Mouse (Mus musculus): ENCODE measurements around the gene Mindy1. TPM values are rescaled to one million over a fixed set of nuclear protein-coding genes. Genes with fewer than 3 reads are reported as not detected.

Mindy1 gene
- total and polyA plus RNA-seq, 3 experiments = 5.0 to 14.4 (median 5.4) TPM

GRCm38 (mm10) chr3:95298018-95298417 is 16.9 kb downstream of the Mindy1 start:
- peaks cover 0 to 16% of the 10 kb centered on the region in 2 experiments; a peak in 3 of 4 replicates for H3K4me1 ChIP-seq (ENCODE audit: control insufficient read depth in 1 of 2, insufficient read depth in 2 of 2)
- in situ Hi-C loops (cut with MboI; ENCODE audit: low pct_ligation_motif_present, low pct_unique_long_range_greater_than_20kb, low sequenced_read_pairs) = no loop called here
- no peaks in the 10 kb centered on the region for H3K27me3 ChIP-seq (replicated peaks)
- TF ChIP-seq ETS1 (conservative IDR thresholded peaks at IDR 0.05; ENCODE audit: low read depth, low read length) (no peak), SMC3 (IDR thresholded peaks at IDR 0.05; ENCODE audit: low read depth, low read length) (no peak), RAD21 (IDR thresholded peaks at IDR 0.05; ENCODE audit: low read depth, low read length) (no peak), POLR2A (IDR thresholded peaks at IDR 0.05; ENCODE audit: low read depth, low read length) (no peak), RCOR1 (conservative IDR thresholded peaks at IDR 0.05; ENCODE audit: low read depth, low read length) (no peak), ZMIZ1 (IDR thresholded peaks at IDR 0.05; ENCODE audit: low read depth, low read length) (no peak), USF2 (conservative IDR thresholded peaks at IDR 0.05; ENCODE audit: low read depth, low read length) (no peak), ZNF384 (IDR thresholded peaks at IDR 0.05; ENCODE audit: low read depth, low read length) (no peak), ZKSCAN1 (IDR thresholded peaks at IDR 0.05; ENCODE audit: borderline replicate concordance, low read depth, low read length) (no peak), MAX (IDR thresholded peaks at IDR 0.05; ENCODE audit: low read length) (no peak), USF1 (IDR thresholded peaks at IDR 0.05; ENCODE audit: low read depth, low read length) (no peak), GABPA (IDR thresholded peaks at IDR 0.05; ENCODE audit: insufficient replicate concordance, low read depth, low read length) (no peak), MAZ (IDR thresholded peaks at IDR 0.05; ENCODE audit: low read depth, low read length) (no peak), NELFE (IDR thresholded peaks at IDR 0.05; ENCODE audit: low read depth, low read length) (no peak), TCF12 (IDR thresholded peaks at IDR 0.05; ENCODE audit: low read depth, low read length) (no peak), JUN (IDR thresholded peaks at IDR 0.05; ENCODE audit: insufficient read depth, low read depth, low read length) (no peak), HCFC1 (IDR thresholded peaks at IDR 0.05; ENCODE audit: low read depth, low read length) (no peak), TBP (conservative IDR thresholded peaks at IDR 0.05; ENCODE audit: low read depth, low read length) (no peak), MEF2A (IDR thresholded peaks at IDR 0.05; ENCODE audit: borderline replicate concordance, low read depth, low read length) (no peak), PAX5 (IDR thresholded peaks at IDR 0.05; ENCODE audit: low read length) (no peak)
- H3K27ac ChIP-seq (ENCODE audit: insufficient read depth, low read depth) = no peak overlapping the region
- H3K9ac ChIP-seq (ENCODE audit: insufficient read depth, low read depth) = no peak overlapping the region
- peaks cover 21 to 74% of the 10 kb centered on the region in 2 experiments for H3K36me3 ChIP-seq (replicated peaks in 1 of 2; ENCODE audit: control insufficient read depth in 1 of 2, insufficient read depth in 1 of 2, low read length in 1 of 2)
- no peaks in the 10 kb centered on the region for H3K79me2 ChIP-seq (replicated peaks; ENCODE audit: control insufficient read depth, extremely low read depth, insufficient read depth, poor library complexity, severe bottlenecking)
- no peak overlapping the region for H3K4me3 ChIP-seq (replicated peaks in 1 of 3; ENCODE audit: low read depth in 2 of 3, low read length in 2 of 3, poor library complexity in 1 of 3)
- DNase-seq (ENCODE audit: extremely low read depth) = no peak
- H3K4me2 ChIP-seq (ENCODE audit: insufficient read depth, low read depth, poor library complexity, severe bottlenecking) = no peak overlapping the region
- H3K9me3 ChIP-seq (replicated peaks; ENCODE audit: low read length) = no peaks in the 10 kb centered on the region
- dilution Hi-C loops (cut with MboI; ENCODE audit: extremely low pct_ligation_motif_present, extremely low pct_unique_long_range_greater_than_20kb, low sequenced_read_pairs) = no loop called here

GRCm38 (mm10) chr3:95301204-95301796 is 20.2 kb downstream of the Mindy1 start:
- peaks cover 0 to 2% of the 10 kb centered on the region in 2 experiments; a peak in 1 of 4 replicates for H3K4me1 ChIP-seq (ENCODE audit: control insufficient read depth in 1 of 2, insufficient read depth in 2 of 2)
- H3K27me3 ChIP-seq (replicated peaks) = no peaks in the 10 kb centered on the region
- H3K4me3 ChIP-seq (replicated peaks in 1 of 3; ENCODE audit: low read depth in 2 of 3, low read length in 2 of 3, poor library complexity in 1 of 3) = no peak overlapping the region
- in situ Hi-C loops (cut with MboI; ENCODE audit: low pct_ligation_motif_present, low pct_unique_long_range_greater_than_20kb, low sequenced_read_pairs) = no loop called here
- TF ChIP-seq ZMIZ1 (IDR thresholded peaks at IDR 0.05; ENCODE audit: low read depth, low read length) (no peak), POLR2AphosphoS2 (IDR thresholded peaks at IDR 0.05; ENCODE audit: low read depth, low read length) (no peak)
- H3K27ac ChIP-seq (ENCODE audit: insufficient read depth, low read depth) = no peak overlapping the region
- dilution Hi-C loops (cut with MboI; ENCODE audit: extremely low pct_ligation_motif_present, extremely low pct_unique_long_range_greater_than_20kb, low sequenced_read_pairs) = no loop called here
- no peaks in the 10 kb centered on the region for H3K9me3 ChIP-seq (replicated peaks; ENCODE audit: low read length)
- no peak overlapping the region for H3K4me2 ChIP-seq (ENCODE audit: insufficient read depth, low read depth, poor library complexity, severe bottlenecking)
- no peaks in the 10 kb centered on the region for H3K79me2 ChIP-seq (replicated peaks; ENCODE audit: control insufficient read depth, extremely low read depth, insufficient read depth, poor library complexity, severe bottlenecking)
- no peak for DNase-seq (ENCODE audit: extremely low read depth)
- H3K9ac ChIP-seq (ENCODE audit: insufficient read depth, low read depth) = no peak overlapping the region
- H3K36me3 ChIP-seq (replicated peaks in 1 of 2; ENCODE audit: control insufficient read depth in 1 of 2, insufficient read depth in 1 of 2, low read length in 1 of 2) = peaks cover 4 to 65% of the 10 kb centered on the region in 2 experiments
